Mouse (Mus musculus): ENCODE data around the gene Tmed8. TPM values are rescaled to one million over a fixed set of nuclear protein-coding genes. Genes with fewer than 3 reads are reported as not detected.

Gene Tmed8
- polyA plus RNA-seq, 1 experiment from 2014 or later: 4.2 TPM

DNA sequence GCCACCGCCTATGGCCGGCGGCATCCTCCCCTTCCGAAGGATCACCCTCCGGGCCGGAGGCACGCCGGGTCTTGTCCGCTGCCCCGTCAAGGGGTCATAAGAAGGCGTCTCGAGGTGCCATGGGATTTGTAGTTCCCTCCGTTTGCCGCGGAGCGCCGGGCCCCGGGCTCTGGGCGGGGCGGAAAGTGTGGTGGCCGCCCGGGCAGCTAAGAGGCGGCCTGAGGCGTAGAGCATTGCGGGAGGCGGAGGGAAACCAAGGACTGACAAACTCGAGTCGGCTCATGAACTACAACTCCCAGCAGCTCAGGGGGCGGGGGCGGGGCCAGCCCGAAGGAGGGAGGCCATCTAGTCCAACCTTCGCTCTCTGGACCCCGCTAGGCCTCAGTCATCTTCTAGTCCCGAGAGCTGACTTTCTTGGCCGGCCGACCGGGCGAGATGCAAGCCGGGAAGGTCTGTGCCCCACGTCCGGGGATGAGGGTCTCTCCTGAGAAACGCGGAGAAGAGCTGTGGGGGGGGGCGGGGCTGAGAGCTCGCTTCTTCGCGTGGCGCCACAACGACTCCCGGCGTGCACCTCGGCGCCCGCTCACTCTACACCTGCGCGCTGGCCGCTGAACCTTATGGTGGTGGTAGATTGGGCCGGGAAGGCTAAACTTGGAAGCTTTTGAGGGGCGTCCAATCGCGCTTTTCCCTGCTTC lies 52.7 kb downstream of the Tmed8 start, which contains the start of gene Pomt2:
Gene Pomt2, minus strand, starts transcription at position 574 of the 695 bp plus-strand sequence.
- Histone ChIP-seq H3K9ac (ENCODE audit: low read depth, low read length) (peak within 1 kb of the TSS; percentile 85), H3K4me2 (ENCODE audit: low read length) (peak within 1 kb of the TSS; percentile 74), H3K27ac (ENCODE audit: low read depth, low read length) (peak within 1 kb of the TSS; percentile 97), H3K36me3 (ENCODE audit: control insufficient read depth, insufficient read depth, low read length) (no peaks in the 10 kb centered on the region), H3K4me3 (ENCODE audit: low read length) (peak within 1 kb of the TSS; percentile 98), H3K4me1 (ENCODE audit: control insufficient read depth, insufficient read depth, low read depth, low read length) (peaks cover 13% of the 10 kb centered on the region), H3K27me3 (replicated peaks; ENCODE audit: control insufficient read depth, insufficient read depth, low read length) (no peaks in the 10 kb centered on the region), H3K9me3 (ENCODE audit: control insufficient read depth, low read length) (no peaks in the 10 kb centered on the region; the same call in 1 of the 2 replicates)
- ATAC-seq: peak; percentile 97
- under 1% methylated on average over 61 of the region's 61 CpGs for WGBS

DNA sequence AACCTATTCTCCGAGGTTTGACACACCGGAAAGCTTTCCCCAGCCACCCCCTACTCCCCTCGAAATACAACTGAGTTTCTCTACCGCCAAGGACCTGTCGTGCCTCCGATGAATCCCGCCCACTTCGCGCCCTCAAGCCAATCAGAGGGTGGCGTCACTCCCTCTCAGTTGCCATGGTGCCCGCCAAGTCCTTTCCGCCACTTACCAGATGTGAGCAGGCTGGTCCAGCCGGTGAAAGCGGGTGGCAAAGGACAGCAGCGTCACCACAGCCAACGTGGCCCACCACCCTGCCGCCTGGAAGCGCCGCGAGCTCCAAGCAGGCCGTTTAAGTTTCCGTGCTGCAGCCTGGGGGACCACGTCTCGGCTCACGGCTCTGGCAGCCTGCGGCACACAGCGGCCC lies 53.3 kb downstream of the Tmed8 start, which contains the start of gene Gstz1:
Gene Gstz1, plus strand, starts transcription at position 200 of the 400 bp plus-strand sequence.
- peak within 1 kb of the TSS; percentile 85 for H3K9ac ChIP-seq (ENCODE audit: low read depth, low read length)
- H3K4me2 ChIP-seq (ENCODE audit: low read length): peak within 1 kb of the TSS; percentile 74
- no peaks in the 10 kb centered on the region; the same call in 1 of the 2 replicates for H3K9me3 ChIP-seq (ENCODE audit: control insufficient read depth, low read length)
- no peaks in the 10 kb centered on the region for H3K27me3 ChIP-seq (replicated peaks; ENCODE audit: control insufficient read depth, insufficient read depth, low read length)
- H3K4me3 ChIP-seq (ENCODE audit: low read length): peak within 1 kb of the TSS; percentile 98
- peaks cover 13% of the 10 kb centered on the region for H3K4me1 ChIP-seq (ENCODE audit: control insufficient read depth, insufficient read depth, low read depth, low read length)
- peak within 1 kb of the TSS; percentile 97 for H3K27ac ChIP-seq (ENCODE audit: low read depth, low read length)
- 0% methylated on average over 27 of the region's 27 CpGs for WGBS
- no peaks in the 10 kb centered on the region for H3K36me3 ChIP-seq (ENCODE audit: control insufficient read depth, insufficient read depth, low read length)
- peak; percentile 88 for ATAC-seq

DNA sequence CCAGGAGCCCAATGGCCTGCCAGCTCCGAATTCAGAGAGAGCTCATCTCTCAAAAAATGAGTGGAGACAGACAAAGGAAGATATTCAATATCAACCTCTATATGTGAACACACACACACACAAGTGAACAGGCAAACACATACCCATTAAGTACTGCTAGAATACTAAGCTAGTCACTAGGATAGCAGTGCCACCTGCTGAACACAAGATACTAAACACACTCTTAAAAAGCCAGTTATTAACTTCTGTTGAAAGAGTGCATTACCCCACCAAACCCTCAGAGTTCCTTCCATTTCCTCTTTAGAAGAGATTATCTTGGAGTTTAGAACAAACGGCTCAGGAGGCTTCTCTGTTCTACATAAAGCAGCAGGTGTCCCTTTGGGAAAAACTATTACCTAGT lies 58.1 kb downstream of the Tmed8 start:
- no peaks in the 10 kb centered on the region for H3K27me3 ChIP-seq (replicated peaks; ENCODE audit: control insufficient read depth, insufficient read depth, low read length)
- H3K4me1 ChIP-seq (ENCODE audit: control insufficient read depth, insufficient read depth, low read depth, low read length): peaks cover 6% of the 10 kb centered on the region
- no peak for ATAC-seq
- no peaks in the 10 kb centered on the region; the same call in 1 of the 2 replicates for H3K9me3 ChIP-seq (ENCODE audit: control insufficient read depth, low read length)
- no peak overlapping the region for H3K4me3 ChIP-seq (ENCODE audit: low read length)
- no peak overlapping the region for H3K27ac ChIP-seq (ENCODE audit: low read depth, low read length)
- 80% methylated on average over 2 of the region's 2 CpGs for WGBS
- no peak overlapping the region for H3K9ac ChIP-seq (ENCODE audit: low read depth, low read length)
- no peaks in the 10 kb centered on the region for H3K36me3 ChIP-seq (ENCODE audit: control insufficient read depth, insufficient read depth, low read length)
- H3K4me2 ChIP-seq (ENCODE audit: low read length): no peak overlapping the region

DNA sequence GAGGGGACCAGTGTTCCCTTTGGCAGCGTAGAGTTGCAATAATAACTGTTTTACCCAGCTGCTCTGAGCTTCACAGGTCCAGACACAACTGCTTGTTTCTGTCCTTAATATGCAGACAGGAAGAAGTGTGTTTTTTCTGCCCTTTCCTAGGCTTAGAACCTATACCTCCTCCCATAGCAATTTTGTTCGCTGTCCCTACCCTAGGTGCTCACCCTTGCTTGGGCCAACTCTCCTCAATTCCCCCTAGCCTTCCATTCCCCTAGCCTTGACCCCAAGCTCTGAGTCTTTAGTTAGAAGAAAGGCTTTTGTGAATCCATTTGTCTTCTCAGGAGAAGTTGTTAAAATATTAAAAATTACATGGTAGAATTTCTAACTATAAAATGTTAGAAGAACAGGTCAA lies 61.5 kb downstream of the Tmed8 start:
- Histone ChIP-seq H3K27me3 (replicated peaks; ENCODE audit: control insufficient read depth, insufficient read depth, low read length) (no peaks in the 10 kb centered on the region), H3K4me3 (ENCODE audit: low read length) (no peak overlapping the region), H3K9me3 (ENCODE audit: control insufficient read depth, low read length) (no peaks in the 10 kb centered on the region), H3K4me1 (ENCODE audit: control insufficient read depth, insufficient read depth, low read depth, low read length) (no peaks in the 10 kb centered on the region; the same call in 1 of the 2 replicates), H3K27ac (ENCODE audit: low read depth, low read length) (no peak overlapping the region; the same call in 1 of the 2 replicates), H3K36me3 (ENCODE audit: control insufficient read depth, insufficient read depth, low read length) (peaks cover 5% of the 10 kb centered on the region), H3K9ac (ENCODE audit: low read depth, low read length) (no peak overlapping the region), H3K4me2 (ENCODE audit: low read length) (no peak overlapping the region)
- WGBS: 36% methylated on average over 2 of the region's 2 CpGs
- no peak for ATAC-seq

DNA sequence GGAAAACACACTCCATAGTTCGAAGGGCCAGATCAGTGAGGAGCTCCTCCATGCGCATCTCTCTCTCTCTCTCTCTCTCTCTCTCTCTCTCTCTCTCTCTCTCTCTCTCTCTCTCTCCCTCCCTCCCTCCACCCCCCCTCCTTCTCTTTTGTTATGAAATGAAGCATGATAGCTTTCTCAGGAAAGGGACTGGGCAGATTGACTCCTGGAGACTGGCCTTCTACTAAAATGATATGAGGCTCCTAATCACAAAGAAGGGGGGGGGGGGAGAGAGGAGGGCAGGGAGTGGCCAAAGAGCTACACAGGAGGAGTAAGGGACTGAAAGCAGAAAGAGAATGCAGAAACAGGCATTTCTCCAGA lies 61.9 kb downstream of the Tmed8 start:
- Histone ChIP-seq H3K4me2 (ENCODE audit: low read length) (no peak overlapping the region), H3K9me3 (ENCODE audit: control insufficient read depth, low read length) (no peaks in the 10 kb centered on the region), H3K36me3 (ENCODE audit: control insufficient read depth, insufficient read depth, low read length) (peaks cover 5% of the 10 kb centered on the region), H3K27ac (ENCODE audit: low read depth, low read length) (no peak overlapping the region), H3K9ac (ENCODE audit: low read depth, low read length) (no peak overlapping the region), H3K4me1 (ENCODE audit: control insufficient read depth, insufficient read depth, low read depth, low read length) (no peaks in the 10 kb centered on the region; the same call in 1 of the 2 replicates), H3K4me3 (ENCODE audit: low read length) (no peak overlapping the region), H3K27me3 (replicated peaks; ENCODE audit: control insufficient read depth, insufficient read depth, low read length) (no peaks in the 10 kb centered on the region)
- ATAC-seq: no peak
- whole genome bisulfite sequencing: 46% methylated on average over 2 of the region's 2 CpGs

DNA sequence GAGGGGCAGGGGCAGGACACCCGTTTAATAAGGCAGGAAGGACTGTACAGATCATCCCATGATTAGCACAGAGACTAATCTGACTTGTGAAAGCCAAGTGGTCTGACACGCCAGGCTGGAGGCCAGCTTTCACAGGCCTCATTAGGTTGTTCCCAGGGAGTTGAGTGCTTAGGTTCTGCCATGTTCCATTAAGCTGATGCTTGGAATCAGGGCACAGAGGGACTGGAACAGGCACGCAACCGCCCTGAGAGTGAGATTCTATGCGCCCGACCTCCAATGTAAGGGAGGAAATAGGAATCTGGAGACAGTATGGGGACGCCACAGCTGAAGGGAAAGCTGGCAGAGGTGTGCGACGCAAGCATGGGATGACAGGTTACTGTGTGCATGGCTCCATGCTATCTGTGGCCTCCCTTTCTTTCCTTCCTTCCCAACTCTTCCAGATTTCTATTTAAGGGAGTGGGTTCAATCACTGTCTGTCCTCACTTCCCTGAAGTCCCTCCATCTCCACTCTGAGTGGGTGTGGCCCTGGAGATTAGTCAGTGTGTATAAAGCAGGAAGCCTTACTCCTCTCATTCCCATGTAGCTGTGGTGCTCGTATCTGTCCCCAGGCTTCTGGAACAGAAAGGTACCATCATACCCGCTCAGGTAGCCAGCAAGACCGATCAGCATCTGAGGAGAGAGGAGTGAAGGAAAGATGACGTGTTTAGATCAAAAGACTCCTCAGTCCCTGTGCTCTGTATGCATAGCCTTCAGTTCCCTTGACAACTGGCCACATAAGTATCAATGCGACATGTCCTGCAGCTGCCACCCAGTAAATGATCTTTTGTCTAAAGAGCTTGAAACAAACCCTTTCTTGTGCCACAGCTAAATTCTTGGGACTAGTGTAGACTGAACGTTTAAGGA lies 62.6 kb downstream of the Tmed8 start:
- Histone ChIP-seq H3K4me3 (ENCODE audit: low read length) (no peak overlapping the region), H3K9ac (ENCODE audit: low read depth, low read length) (no peak overlapping the region), H3K36me3 (ENCODE audit: control insufficient read depth, insufficient read depth, low read length) (peaks cover 7% of the 10 kb centered on the region), H3K27ac (ENCODE audit: low read depth, low read length) (peak overlapping the region; percentile 16; the same call in 1 of the 2 replicates), H3K4me2 (ENCODE audit: low read length) (no peak overlapping the region), H3K4me1 (ENCODE audit: control insufficient read depth, insufficient read depth, low read depth, low read length) (no peaks in the 10 kb centered on the region; the same call in 1 of the 2 replicates), H3K9me3 (ENCODE audit: control insufficient read depth, low read length) (no peaks in the 10 kb centered on the region), H3K27me3 (replicated peaks; ENCODE audit: control insufficient read depth, insufficient read depth, low read length) (no peaks in the 10 kb centered on the region)
- peak; percentile 76 for ATAC-seq
- WGBS: 51% methylated on average over 15 of the region's 15 CpGs

DNA sequence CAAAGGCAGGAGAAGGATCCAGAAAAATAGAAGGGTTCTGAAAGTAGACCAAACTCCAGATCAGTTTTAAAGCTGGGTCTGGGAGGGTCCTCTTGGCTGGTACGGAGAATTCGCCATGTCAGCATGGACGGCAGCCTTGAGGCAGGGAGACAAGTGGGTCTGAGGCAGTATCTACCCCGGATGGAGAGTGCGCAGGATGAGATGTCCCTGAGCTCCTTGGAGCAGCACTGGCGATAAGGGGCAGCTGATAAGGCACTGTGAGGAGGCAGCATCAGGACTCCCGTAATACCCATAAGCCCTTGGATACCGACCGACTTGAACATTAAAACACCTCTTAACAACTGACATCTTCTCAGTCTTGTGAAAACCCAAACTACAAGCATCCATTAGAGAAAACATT lies 67.5 kb downstream of the Tmed8 start:
- WGBS: 92% methylated on average over 9 of the region's 9 CpGs
- H3K4me3 ChIP-seq (ENCODE audit: low read length): no peak overlapping the region
- H3K4me2 ChIP-seq (ENCODE audit: low read length): no peak overlapping the region
- peaks cover 13% of the 10 kb centered on the region for H3K36me3 ChIP-seq (ENCODE audit: control insufficient read depth, insufficient read depth, low read length)
- no peaks in the 10 kb centered on the region for H3K9me3 ChIP-seq (ENCODE audit: control insufficient read depth, low read length)
- no peaks in the 10 kb centered on the region for H3K27me3 ChIP-seq (replicated peaks; ENCODE audit: control insufficient read depth, insufficient read depth, low read length)
- ATAC-seq: no peak
- no peak overlapping the region for H3K9ac ChIP-seq (ENCODE audit: low read depth, low read length)
- H3K27ac ChIP-seq (ENCODE audit: low read depth, low read length): no peak overlapping the region
- no peaks in the 10 kb centered on the region; the same call in 1 of the 2 replicates for H3K4me1 ChIP-seq (ENCODE audit: control insufficient read depth, insufficient read depth, low read depth, low read length)

DNA sequence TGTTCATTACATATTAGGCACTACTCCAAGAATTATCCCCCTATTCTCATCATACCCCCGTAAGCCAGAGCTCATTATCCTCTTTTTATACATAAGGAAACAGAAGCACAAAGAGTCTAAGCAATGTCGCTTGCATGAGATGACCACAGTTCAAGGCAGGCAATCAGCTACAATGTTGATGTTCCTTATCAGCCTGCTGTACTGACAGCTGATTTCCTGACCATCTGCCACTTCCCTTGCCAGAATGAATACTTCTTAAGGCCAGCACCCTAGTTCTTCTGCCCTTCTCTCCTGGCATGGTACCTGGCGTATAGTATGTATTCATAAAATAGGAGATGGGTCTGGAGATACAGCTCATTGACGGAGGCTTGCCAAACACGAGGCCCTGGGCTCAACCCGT lies 68.0 kb downstream of the Tmed8 start:
- no peaks in the 10 kb centered on the region for H3K9me3 ChIP-seq (ENCODE audit: control insufficient read depth, low read length)
- H3K27ac ChIP-seq (ENCODE audit: low read depth, low read length): no peak overlapping the region
- H3K27me3 ChIP-seq (replicated peaks; ENCODE audit: control insufficient read depth, insufficient read depth, low read length): no peaks in the 10 kb centered on the region
- no peak overlapping the region for H3K4me3 ChIP-seq (ENCODE audit: low read length)
- no peaks in the 10 kb centered on the region for H3K4me1 ChIP-seq (ENCODE audit: control insufficient read depth, insufficient read depth, low read depth, low read length)
- H3K9ac ChIP-seq (ENCODE audit: low read depth, low read length): no peak overlapping the region
- H3K36me3 ChIP-seq (ENCODE audit: control insufficient read depth, insufficient read depth, low read length): peaks cover 13% of the 10 kb centered on the region
- H3K4me2 ChIP-seq (ENCODE audit: low read length): no peak overlapping the region
- WGBS: 91% methylated on average over 6 of the region's 6 CpGs
- ATAC-seq: no peak

DNA sequence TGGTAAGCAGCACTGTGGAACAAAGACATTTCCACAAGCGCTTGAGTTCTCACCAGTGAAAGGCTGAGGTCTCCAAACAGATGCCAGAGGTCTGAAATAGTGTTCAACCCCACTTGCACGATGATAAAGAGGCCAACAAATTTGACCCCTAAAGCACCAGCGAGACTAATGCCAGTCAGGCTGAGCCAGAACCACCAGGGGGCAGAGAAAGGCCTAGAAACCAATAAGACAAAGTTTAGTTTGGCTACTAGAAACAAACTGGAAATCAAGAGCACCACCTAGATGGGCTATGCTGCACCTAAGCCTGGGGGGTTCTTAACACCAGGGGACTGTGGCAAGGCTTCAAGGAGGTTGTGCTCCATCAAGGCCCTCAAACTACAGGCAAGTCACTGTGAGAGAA lies 68.6 kb downstream of the Tmed8 start:
- no peak overlapping the region for H3K4me2 ChIP-seq (ENCODE audit: low read length)
- no peak overlapping the region for H3K9ac ChIP-seq (ENCODE audit: low read depth, low read length)
- peaks cover 17% of the 10 kb centered on the region for H3K36me3 ChIP-seq (ENCODE audit: control insufficient read depth, insufficient read depth, low read length)
- H3K27me3 ChIP-seq (replicated peaks; ENCODE audit: control insufficient read depth, insufficient read depth, low read length): no peaks in the 10 kb centered on the region
- no peak for ATAC-seq
- H3K4me1 ChIP-seq (ENCODE audit: control insufficient read depth, insufficient read depth, low read depth, low read length): no peaks in the 10 kb centered on the region
- no peak overlapping the region for H3K27ac ChIP-seq (ENCODE audit: low read depth, low read length)
- WGBS: 53% methylated on average over 3 of the region's 3 CpGs
- H3K4me3 ChIP-seq (ENCODE audit: low read length): no peak overlapping the region
- H3K9me3 ChIP-seq (ENCODE audit: control insufficient read depth, low read length): no peaks in the 10 kb centered on the region
